Mouse (Mus musculus) CH12.LX (cell line): ENCODE data around the gene Krt222. TPM values are rescaled to one million over a fixed set of nuclear protein-coding genes. Genes with fewer than 3 reads are reported as not detected.

Experiments
- DNase-seq: peaks from one replicate; pipeline ENCODE4 v3.0.0-alpha.2; 2013; ENCODE audit errors: extremely low read depth
- H3K27ac ChIP-seq: 2 replicates; pipeline ENCODE4 v1.5.1; 2012; ENCODE audit warnings: low read depth, mild to moderate bottlenecking, control low read depth, moderate library complexity; ENCODE audit not compliant: insufficient read depth
- H3K27me3 ChIP-seq: replicated peaks from 2 replicates; pipeline ENCODE3; 2012; ENCODE audit warnings: inconsistent platforms
- H3K36me3 ChIP-seq, 2 experiments: replicated peaks in 1 of 2; 2 replicates each; pipeline versions ENCODE3 to v1.6.1; 2012; ENCODE audit warnings: inconsistent platforms in 1 of 2, low read length in 1 of 2, mild to moderate bottlenecking in 1 of 2, mixed read lengths in 1 of 2, moderate library complexity in 1 of 2; ENCODE audit not compliant: control insufficient read depth in 1 of 2, insufficient read depth in 1 of 2
- H3K4me1 ChIP-seq, 2 experiments: 2 replicates each; pipeline ENCODE4 v1.6.1; 2012; ENCODE audit warnings: inconsistent platforms in 1 of 2, moderate library complexity in 1 of 2; ENCODE audit not compliant: insufficient read depth in 2 of 2, control insufficient read depth in 1 of 2
- H3K4me2 ChIP-seq: 2 replicates; pipeline ENCODE4 v1.6.1; 2012; ENCODE audit warnings: low read depth, mild to moderate bottlenecking, control low read depth; ENCODE audit not compliant: poor library complexity, insufficient read depth, severe bottlenecking
- H3K4me3 ChIP-seq, 3 experiments: fragments of 150-350 bp in 1 of 3; sonication (generic) in 1 of 3; replicated peaks in 1 of 3; 2 replicates each; pipeline versions ENCODE3 to v1.5.1; 2011 to 2012; ENCODE audit warnings: low read depth in 2 of 3, low read length in 2 of 3, mild to moderate bottlenecking in 2 of 3, moderate library complexity in 2 of 3, control low read depth in 1 of 3, improper control_type of control experiment in 1 of 3, inconsistent platforms in 1 of 3, mixed read lengths in 1 of 3; ENCODE audit not compliant: poor library complexity in 1 of 3
- H3K79me2 ChIP-seq: replicated peaks from 2 replicates; pipeline ENCODE4 v1.6.1; 2012; ENCODE audit warnings: mild to moderate bottlenecking, moderate library complexity; ENCODE audit not compliant: control insufficient read depth, poor library complexity, insufficient read depth, severe bottlenecking; ENCODE audit errors: extremely low read depth
- H3K9ac ChIP-seq: 2 replicates; pipeline ENCODE4 v1.6.1; 2012; ENCODE audit warnings: low read depth, mild to moderate bottlenecking, control low read depth, moderate library complexity; ENCODE audit not compliant: insufficient read depth
- H3K9me3 ChIP-seq: replicated peaks from 2 replicates; pipeline ENCODE3; 2012; ENCODE audit warnings: low read length, inconsistent platforms, mixed read lengths
- CHD1 ChIP-seq: IDR thresholded peaks from 2 replicates; pipeline ENCODE4 v1.6.1; 2012; ENCODE audit warnings: low read depth, low read length, improper control_type of control experiment, inconsistent platforms
- CHD2 ChIP-seq: IDR thresholded peaks from 2 replicates; pipeline ENCODE4 v1.6.1; 2011; ENCODE audit warnings: low read length, improper control_type of control experiment
- E2F4 ChIP-seq: IDR thresholded peaks from 2 replicates; pipeline ENCODE4 v1.6.1; 2011; ENCODE audit warnings: low read depth, low read length, improper control_type of control experiment; ENCODE audit not compliant: insufficient replicate concordance
- GABPA ChIP-seq: IDR thresholded peaks from 2 replicates; pipeline ENCODE4 v1.6.1; 2012; ENCODE audit warnings: low read depth, low read length, improper control_type of control experiment, inconsistent platforms; ENCODE audit not compliant: insufficient replicate concordance
- IRF4 ChIP-seq: IDR thresholded peaks from 2 replicates; pipeline ENCODE4 v1.6.1; 2014; ENCODE audit warnings: low read depth, mild to moderate bottlenecking, inconsistent platforms, low read length, improper control_type of control experiment
- KAT2A ChIP-seq: IDR thresholded peaks from 2 replicates; pipeline ENCODE4 v1.6.1; 2012; ENCODE audit warnings: low read length, improper control_type of control experiment, inconsistent platforms; ENCODE audit not compliant: insufficient replicate concordance
- MAX ChIP-seq: IDR thresholded peaks from 2 replicates; pipeline ENCODE4 v1.6.1; 2011; ENCODE audit warnings: low read length, improper control_type of control experiment
- MAZ ChIP-seq: IDR thresholded peaks from 2 replicates; pipeline ENCODE4 v1.6.1; 2012; ENCODE audit warnings: low read depth, mild to moderate bottlenecking, inconsistent platforms, low read length, improper control_type of control experiment, moderate library complexity
- MEF2A ChIP-seq: IDR thresholded peaks from 2 replicates; pipeline ENCODE4 v1.6.1; 2014; ENCODE audit warnings: low read depth, mild to moderate bottlenecking, inconsistent platforms, low read length, improper control_type of control experiment, borderline replicate concordance
- MYC ChIP-seq: IDR thresholded peaks from 2 replicates; pipeline ENCODE4 v1.6.1; 2011; ENCODE audit warnings: low read depth, mild to moderate bottlenecking, improper control_type of control experiment, low read length
- POLR2AphosphoS2 ChIP-seq: IDR thresholded peaks from 2 replicates; pipeline ENCODE4 v1.6.1; 2011; ENCODE audit warnings: low read depth, low read length, improper control_type of control experiment
- RCOR1 ChIP-seq: conservative IDR thresholded peaks from 2 replicates; pipeline ENCODE4 v1.6.1; 2012; ENCODE audit warnings: low read depth, mild to moderate bottlenecking, inconsistent platforms, low read length, improper control_type of control experiment
- TCF12 ChIP-seq: IDR thresholded peaks from 2 replicates; pipeline ENCODE4 v1.6.1; 2014; ENCODE audit warnings: low read depth, mild to moderate bottlenecking, inconsistent platforms, low read length, improper control_type of control experiment
- UBTF ChIP-seq: IDR thresholded peaks from 2 replicates; pipeline ENCODE4 v1.6.1; 2012; ENCODE audit warnings: low read depth, mild to moderate bottlenecking, inconsistent platforms, low read length, improper control_type of control experiment, moderate library complexity
- USF1 ChIP-seq: IDR thresholded peaks from 2 replicates; pipeline ENCODE4 v1.6.1; 2014; ENCODE audit warnings: low read depth, mild to moderate bottlenecking, inconsistent platforms, low read length, improper control_type of control experiment
- ZKSCAN1 ChIP-seq: IDR thresholded peaks from 2 replicates; pipeline ENCODE4 v1.6.1; 2012; ENCODE audit warnings: low read depth, inconsistent platforms, low read length, improper control_type of control experiment, borderline replicate concordance
- ZNF384 ChIP-seq: IDR thresholded peaks from 2 replicates; pipeline ENCODE4 v1.6.1; 2012; ENCODE audit warnings: low read depth, low read length, improper control_type of control experiment, inconsistent platforms
- dilution Hi-C: fragments of 300-500 bp; cut with MboI; formaldehyde crosslinking; loops from 2 replicates; pipeline ENCODE4 v1.14.3; 2020; ENCODE audit warnings: low sequenced_read_pairs; ENCODE audit not compliant: extremely low pct_unique_long_range_greater_than_20kb, extremely low pct_ligation_motif_present
- in situ Hi-C: fragments of 300-500 bp; cut with MboI; formaldehyde crosslinking; loops from 3 replicates; pipeline ENCODE4 v1.14.3; 2019; ENCODE audit warnings: low sequenced_read_pairs, low pct_ligation_motif_present, low pct_unique_long_range_greater_than_20kb, mixed read lengths
- polyA plus RNA-seq: library from polyadenylated mRNA; unstranded; fragments of >175 nt; gene quantifications from 2 replicates; pipeline ENCODE4 v1.2.1, GENCODE M21; 2012; ENCODE audit warnings: low read depth; ENCODE audit not compliant: insufficient read length
- total RNA-seq, 2 experiments: library from RNA; depleted of rRNA; stranded (reverse); fragments of 300-350 nt in 1 of 2; fragments of >200 nt in 1 of 2; gene quantifications; 2 replicates each; pipeline ENCODE4 v1.2.3; 2012 to 2014

Krt222 gene
- total and polyA plus RNA-seq, 3 experiments = 22.0 to 24.4 (median 22.9) TPM

DNA sequence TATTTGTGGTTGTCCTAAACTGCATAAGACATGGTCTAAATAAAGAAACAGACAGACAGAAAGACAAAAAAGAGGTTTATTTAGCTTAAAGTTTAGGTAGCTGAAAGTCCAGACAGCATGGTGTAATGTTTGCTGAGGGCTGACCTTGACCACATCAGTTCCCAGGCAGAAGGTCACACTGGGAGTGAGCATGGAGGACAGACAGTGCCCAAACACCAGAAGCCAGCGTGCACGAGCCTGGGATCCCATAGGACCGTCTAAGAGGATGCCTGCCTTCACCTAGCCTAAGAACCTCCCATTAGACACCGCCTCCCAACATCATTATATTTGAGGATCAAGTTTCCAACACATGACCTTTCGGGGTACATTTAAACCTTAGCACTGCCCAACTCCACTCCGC lies 31.7 kb upstream of the Krt222 start:
- Histone ChIP-seq H3K9me3 (no peaks in the 10 kb centered on the region), H3K36me3 (no peaks in the 10 kb centered on the region), H3K4me1 (peaks cover 2 to 3% of the 10 kb centered on the region in 2 experiments; a peak in 2 of 4 replicates), H3K27me3 (peaks cover 12% of the 10 kb centered on the region), H3K4me2 (no peak overlapping the region), H3K9ac (no peak overlapping the region), H3K4me3 (no peak overlapping the region), H3K27ac (no peak overlapping the region), H3K79me2 (no peaks in the 10 kb centered on the region)
- TF ChIP-seq MEF2A = no peak
- no peak for TF ChIP-seq CHD2
- no peak for TF ChIP-seq MYC
- no peak for TF ChIP-seq IRF4
- no peak for DNase-seq
- in situ Hi-C loops = no loop called here
- dilution Hi-C loops = no loop called here

- no peaks in the 10 kb centered on the region for H3K36me3 ChIP-seq
- no peak overlapping the region for H3K9ac ChIP-seq
- no peak for DNase-seq
- dilution Hi-C loops = no loop called here
- no peaks in the 10 kb centered on the region for H3K79me2 ChIP-seq
- in situ Hi-C loops = no loop called here
- peaks cover 0 to 3% of the 10 kb centered on the region in 2 experiments; a peak in 2 of 4 replicates for H3K4me1 ChIP-seq
- H3K4me3 ChIP-seq = no peak overlapping the region
- H3K27me3 ChIP-seq = peaks cover 15% of the 10 kb centered on the region
- H3K4me2 ChIP-seq = no peak overlapping the region
- no peaks in the 10 kb centered on the region for H3K9me3 ChIP-seq
- no peak overlapping the region for H3K27ac ChIP-seq
- TF ChIP-seq RCOR1 = no peak
- TF ChIP-seq E2F4 = no peak
- TF ChIP-seq, all 38 proteins: peak for 0
Measured at GRCm38 (mm10) chr11:99272721-99273120, 28.8 kb upstream of the Krt222 start.

GRCm38 (mm10) chr11:99269192-99269591 lies 25.3 kb upstream of the Krt222 start:
- Histone ChIP-seq H3K36me3 (no peaks in the 10 kb centered on the region), H3K27ac (no peak overlapping the region), H3K4me1 (peaks cover 5 to 6% of the 10 kb centered on the region in 2 experiments; a peak in 3 of 4 replicates), H3K4me3 (no peak overlapping the region), H3K79me2 (no peaks in the 10 kb centered on the region), H3K9ac (no peak overlapping the region), H3K9me3 (no peaks in the 10 kb centered on the region), H3K4me2 (no peak overlapping the region), H3K27me3 (peaks cover 15% of the 10 kb centered on the region)
- dilution Hi-C loops (no loop called here), in situ Hi-C loops (no loop called here)
- no peak for DNase-seq
- TF ChIP-seq TCF12 (no peak), MEF2A (no peak), ZKSCAN1 (no peak), ZNF384 (no peak), RCOR1 (no peak), CHD2 (no peak), KAT2A (no peak), UBTF (no peak), MAX (no peak), POLR2AphosphoS2 (no peak), GABPA (no peak), USF1 (no peak), MYC (no peak), CHD1 (no peak), MAZ (no peak)
